Mouse (Mus musculus) hindbrain, embryonic 12.5 days (tissue): ENCODE results near the gene Olfr502. TPM values are rescaled to one million over a fixed set of nuclear protein-coding genes. Genes with fewer than 3 reads are reported as not detected.
"Not testable (repeated sequence)": the region's sequence is repeated elsewhere in the genome, so short reads cannot be mapped to it uniquely, and the experiment has no call there.

Experiments used
- ATAC-seq: fragments of 200-750 bp; cut with Nextera tagmentation; 2 replicates; pipeline ENCODE4 v1.8.0; 2017; ENCODE audit warnings: moderate TSS enrichment; ENCODE audit not compliant: low FRiP score
- H3K27ac ChIP-seq: fragments of 300-500 bp; sonication (generic); 2 replicates; pipeline ENCODE4 v1.5.1; 2016; ENCODE audit warnings: mild to moderate bottlenecking
- H3K27me3 ChIP-seq: fragments of 300-500 bp; sonication (generic); 2 replicates; pipeline ENCODE4 v1.6.1; 2016; ENCODE audit warnings: mild to moderate bottlenecking
- H3K36me3 ChIP-seq: fragments of 300-500 bp; sonication (generic); 2 replicates; pipeline ENCODE4 v1.6.1; 2016; ENCODE audit warnings: mild to moderate bottlenecking
- H3K4me1 ChIP-seq: fragments of 300-500 bp; sonication (generic); 2 replicates; pipeline ENCODE4 v1.6.1; 2016
- H3K4me2 ChIP-seq: fragments of 300-500 bp; sonication (generic); replicated peaks from 2 replicates; pipeline ENCODE4 v1.6.1; 2016; ENCODE audit warnings: mild to moderate bottlenecking
- H3K4me3 ChIP-seq: fragments of 300-500 bp; sonication (generic); 2 replicates; pipeline ENCODE4 v1.5.1; 2016; ENCODE audit warnings: mild to moderate bottlenecking
- H3K9ac ChIP-seq: fragments of 300-500 bp; sonication (generic); 2 replicates; pipeline ENCODE4 v1.6.1; 2016; ENCODE audit warnings: mild to moderate bottlenecking, moderate library complexity
- H3K9me3 ChIP-seq: fragments of 300-500 bp; sonication (generic); replicated peaks from 2 replicates; pipeline ENCODE4 v1.6.1; 2016; ENCODE audit warnings: mild to moderate bottlenecking
- WGBS: fragments of 180-500 bp; shearing (Covaris S2); methylation state at CpG from one replicate; pipeline ENCODE4 v1.1.7; 2016; 5-methylcytosine and 5-hydroxymethylcytosine counted together
- polyA plus RNA-seq: library from polyadenylated mRNA; unstranded; fragments of >200 nt; fragmentation: Nextera tagmentation; extraction: Ambion mirVana; gene quantifications from 2 replicates; pipeline ENCODE4 v1.2.1, GENCODE M21; 2016

The Olfr502 gene
- polyA plus RNA-seq: not detected in 2 replicates

DNA sequence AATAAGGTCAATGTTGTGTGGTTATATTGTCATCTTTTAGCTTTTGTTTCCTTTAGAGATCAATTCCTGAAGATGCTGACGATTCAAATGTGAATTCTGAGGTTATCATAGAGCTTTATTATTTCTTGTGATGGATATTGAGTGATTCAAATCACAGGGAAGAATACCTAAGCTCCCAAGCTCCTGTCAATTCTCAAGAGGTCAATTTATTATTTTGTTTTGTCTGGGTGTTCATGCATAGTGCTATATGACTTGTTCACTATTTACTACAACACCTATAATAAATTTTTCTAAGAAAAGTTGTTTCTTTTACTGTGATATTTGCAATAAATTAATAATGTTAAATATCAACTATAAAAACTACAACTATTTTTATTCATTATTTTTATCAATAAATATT, at the start of gene Olfr502:
Gene Olfr502 (minus strand): TSS at position 101 of the 400 bp plus-strand sequence.
- 77% methylated on average over 1 of the region's 1 CpGs for WGBS
- ATAC-seq: no peak

DNA sequence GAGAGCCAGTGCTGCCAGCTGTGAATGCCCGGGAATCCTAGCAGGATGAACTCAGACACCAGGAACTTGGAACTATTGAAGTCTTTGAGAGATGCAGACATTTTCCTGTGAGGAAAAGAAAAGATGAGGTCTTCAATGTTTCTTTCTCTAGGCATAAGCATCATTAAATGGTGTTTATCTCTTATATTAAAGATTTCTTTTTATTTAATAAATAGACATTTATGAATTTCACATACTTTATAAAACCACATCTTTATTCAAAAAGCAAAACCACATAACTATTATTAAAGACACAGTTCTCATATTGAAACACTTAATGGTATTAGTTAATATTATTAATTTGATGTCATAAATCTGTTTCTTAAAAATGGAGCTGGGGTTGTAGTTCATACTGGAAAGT, 40.8 kb upstream of the Olfr502 start, which contains the start of gene Olfr504:
Gene Olfr504 (minus strand): TSS at position 101 of the 400 bp plus-strand sequence.
- H3K4me2 ChIP-seq: no peak within 1 kb of the TSS
- no peaks in the 10 kb centered on the region for H3K36me3 ChIP-seq
- H3K9me3 ChIP-seq: peaks cover 4% of the 10 kb centered on the region; the same call in 1 of the 2 replicates
- no peak within 1 kb of the TSS for H3K4me3 ChIP-seq
- no peaks in the 10 kb centered on the region for H3K27me3 ChIP-seq
- no peak within 1 kb of the TSS for H3K9ac ChIP-seq
- ATAC-seq: no peak
- 92% methylated on average over 1 of the region's 1 CpGs for WGBS
- H3K27ac ChIP-seq: no peak within 1 kb of the TSS
- H3K4me1 ChIP-seq: no peaks in the 10 kb centered on the region

More for the DNA sequence above, at the start of gene Olfr502:
- Histone ChIP-seq H3K9ac (no peak within 1 kb of the TSS), H3K9me3 (no peaks in the 10 kb centered on the region; the same call in 1 of the 2 replicates), H3K4me3 (no peak within 1 kb of the TSS), H3K36me3 (no peaks in the 10 kb centered on the region), H3K27me3 (no peaks in the 10 kb centered on the region), H3K27ac (no peak within 1 kb of the TSS), H3K4me1 (no peaks in the 10 kb centered on the region), H3K4me2 (no peak within 1 kb of the TSS)

DNA sequence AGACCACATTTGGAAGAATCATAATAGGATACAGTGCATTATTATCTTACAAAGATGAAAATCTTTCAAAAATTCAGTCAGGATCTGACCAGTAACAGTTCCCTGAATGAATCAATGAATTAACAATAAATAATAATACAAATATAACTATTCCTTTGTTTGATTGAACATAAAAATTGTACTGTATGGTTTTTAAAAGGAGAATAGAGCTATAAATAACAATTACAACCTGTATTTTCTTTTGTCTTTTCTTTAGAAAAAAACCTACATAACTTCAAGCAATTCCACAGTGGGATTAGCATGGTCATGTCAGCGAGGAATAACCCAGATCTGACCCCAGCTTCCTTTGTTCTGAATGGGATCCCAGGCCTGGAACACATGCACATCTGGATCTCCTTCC, 19.4 kb upstream of the Olfr502 start, which contains the start of gene Olfr503:
Gene Olfr503 (plus strand): TSS at position 301 of the 400 bp plus-strand sequence.
- WGBS: 60% methylated on average over 1 of the region's 1 CpGs
- H3K9me3 ChIP-seq, H3K36me3 ChIP-seq, ATAC-seq, H3K27me3 ChIP-seq, H3K4me3 ChIP-seq, H3K4me2 ChIP-seq, H3K27ac ChIP-seq, H3K4me1 ChIP-seq, H3K9ac ChIP-seq: not testable (repeated sequence)

DNA sequence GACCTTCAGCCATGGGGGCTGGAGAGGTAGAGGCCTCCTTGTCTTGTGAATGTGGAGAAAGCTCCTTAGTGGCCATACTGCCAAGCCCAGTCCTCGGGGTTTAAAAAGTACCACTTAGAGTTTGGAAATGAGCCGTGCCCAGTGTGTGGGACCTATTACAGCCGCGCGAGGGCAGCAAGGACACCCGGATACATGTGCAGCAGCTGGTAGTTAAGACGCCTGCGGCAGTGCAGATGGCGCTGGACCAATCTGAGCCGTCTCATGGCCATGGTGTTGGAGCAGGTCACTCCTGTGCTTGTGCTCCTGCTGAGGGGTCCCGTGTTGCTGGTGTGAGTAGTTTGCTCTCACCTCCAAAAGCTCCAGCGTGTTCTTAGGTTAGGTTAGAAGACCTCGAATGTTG, 17.6 kb upstream of the Olfr502 start:
- ATAC-seq: no peak
- Histone ChIP-seq H3K27ac (no peak overlapping the region), H3K4me3 (no peak overlapping the region), H3K9ac (no peak overlapping the region), H3K36me3 (no peaks in the 10 kb centered on the region), H3K4me1 (no peaks in the 10 kb centered on the region), H3K9me3 (no peaks in the 10 kb centered on the region), H3K27me3 (no peaks in the 10 kb centered on the region), H3K4me2 (no peak overlapping the region)
- WGBS: 82% methylated on average over 13 of the region's 13 CpGs

Other genes starting within 250 kb of the Olfr502 start
- not detected in 2 replicates for gene Olfr490, start 236.1 kb downstream of the Olfr502 start, polyA plus RNA-seq
- not detected in 2 replicates for gene Olfr491, start 211.6 kb downstream of the Olfr502 start, polyA plus RNA-seq
- gene Olfr492, start 201.4 kb downstream of the Olfr502 start, polyA plus RNA-seq: not detected in 2 replicates
- gene Olfr493, start 178.1 kb downstream of the Olfr502 start, polyA plus RNA-seq: not detected in 2 replicates
- gene Olfr494, start 159.7 kb downstream of the Olfr502 start, polyA plus RNA-seq: not detected in 2 replicates
- not detected in 2 replicates for gene Olfr495, start 131.9 kb downstream of the Olfr502 start, polyA plus RNA-seq
- gene Olfr497, start 104.6 kb downstream of the Olfr502 start, polyA plus RNA-seq: not detected in 2 replicates
- not detected in 2 replicates for gene Olfr498, start 59.7 kb downstream of the Olfr502 start, polyA plus RNA-seq
- not detected in 2 replicates for gene Olfr503, start 19.5 kb upstream of the Olfr502 start, polyA plus RNA-seq
- gene Olfr504, start 40.7 kb upstream of the Olfr502 start, polyA plus RNA-seq: not detected in 2 replicates
- gene Olfr506, start 85.7 kb upstream of the Olfr502 start, polyA plus RNA-seq: not detected in 2 replicates
- gene Olfr507, start 96.7 kb upstream of the Olfr502 start, polyA plus RNA-seq: not detected in 2 replicates
- gene Olfr508, start 104.9 kb upstream of the Olfr502 start, polyA plus RNA-seq: not detected in 2 replicates
- not detected in 2 replicates for gene Olfr509, start 126.8 kb upstream of the Olfr502 start, polyA plus RNA-seq
- gene Olfr510, start 141.4 kb upstream of the Olfr502 start, polyA plus RNA-seq: not detected in 2 replicates
- not detected in 2 replicates for gene Olfr512, start 188.3 kb upstream of the Olfr502 start, polyA plus RNA-seq
- gene Olfr513, start 225.9 kb upstream of the Olfr502 start, polyA plus RNA-seq: not detected in 2 replicates